Mouse (Mus musculus) intestine, embryonic 16.5 days (tissue): Measurements from ENCODE around the gene Gm7137. TPM values are rescaled to one million over a fixed set of nuclear protein-coding genes. Genes with fewer than 3 reads are reported as not detected.
A peak's percentile ranks its signal among the peaks of the same experiment; 100 is the strongest.
"Not testable (repeated sequence)": the region's sequence is repeated elsewhere in the genome, so short reads cannot be mapped to it uniquely, and the experiment has no call there.

Experiments used
- ATAC-seq: fragments of 200-750 bp; cut with Nextera tagmentation; 2 replicates; pipeline ENCODE4 v1.8.0; 2017; ENCODE audit warnings: moderate TSS enrichment, moderate library complexity
- H3K27ac ChIP-seq: fragments of 300-500 bp; sonication (generic); 2 replicates; pipeline ENCODE4 v1.5.1; 2014; ENCODE audit warnings: mild to moderate bottlenecking, low read length
- H3K27me3 ChIP-seq: fragments of 300-500 bp; sonication (generic); replicated peaks from 2 replicates; pipeline ENCODE4 v1.6.1; 2014; ENCODE audit warnings: low read length, control low read depth, mixed read lengths; ENCODE audit not compliant: control insufficient read depth, insufficient read depth
- H3K36me3 ChIP-seq: fragments of 300-500 bp; sonication (generic); 2 replicates; pipeline ENCODE4 v1.6.1; 2014; ENCODE audit warnings: low read length, control low read depth; ENCODE audit not compliant: control insufficient read depth, insufficient read depth
- H3K4me1 ChIP-seq: fragments of 300-500 bp; sonication (generic); 2 replicates; pipeline ENCODE4 v1.6.1; 2014; ENCODE audit warnings: low read length, control low read depth, mixed read lengths; ENCODE audit not compliant: control insufficient read depth, insufficient read depth
- H3K4me2 ChIP-seq: fragments of 300-500 bp; sonication (generic); 2 replicates; pipeline ENCODE4 v1.6.1; 2014; ENCODE audit warnings: low read depth, low read length, control low read depth
- H3K4me3 ChIP-seq: fragments of 300-500 bp; sonication (generic); 2 replicates; pipeline ENCODE4 v1.5.1; 2014; ENCODE audit warnings: mild to moderate bottlenecking, low read length
- H3K9ac ChIP-seq: fragments of 300-500 bp; sonication (generic); 2 replicates; pipeline ENCODE4 v1.6.1; 2014; ENCODE audit warnings: low read depth, low read length
- H3K9me3 ChIP-seq: fragments of 300-500 bp; sonication (generic); 2 replicates; pipeline ENCODE4 v1.6.1; 2016; ENCODE audit warnings: low read length, control low read depth; ENCODE audit not compliant: control insufficient read depth
- WGBS: fragments of 180-500 bp; shearing (Covaris S2); extraction: QIAGEN DNeasy Blood & Tissue Kit; methylation state at CpG from one replicate; pipeline ENCODE4 v1.1.7; 2014; 5-methylcytosine and 5-hydroxymethylcytosine counted together
- polyA plus RNA-seq: library from polyadenylated mRNA; unstranded; fragments of >200 nt; fragmentation: Nextera tagmentation; extraction: Ambion mirVana; gene quantifications from 2 replicates; pipeline ENCODE4 v1.2.1, GENCODE M21; 2015

The Gm7137 gene
- polyA plus RNA-seq, 1 experiment from 2014 or later, result not detected

DNA sequence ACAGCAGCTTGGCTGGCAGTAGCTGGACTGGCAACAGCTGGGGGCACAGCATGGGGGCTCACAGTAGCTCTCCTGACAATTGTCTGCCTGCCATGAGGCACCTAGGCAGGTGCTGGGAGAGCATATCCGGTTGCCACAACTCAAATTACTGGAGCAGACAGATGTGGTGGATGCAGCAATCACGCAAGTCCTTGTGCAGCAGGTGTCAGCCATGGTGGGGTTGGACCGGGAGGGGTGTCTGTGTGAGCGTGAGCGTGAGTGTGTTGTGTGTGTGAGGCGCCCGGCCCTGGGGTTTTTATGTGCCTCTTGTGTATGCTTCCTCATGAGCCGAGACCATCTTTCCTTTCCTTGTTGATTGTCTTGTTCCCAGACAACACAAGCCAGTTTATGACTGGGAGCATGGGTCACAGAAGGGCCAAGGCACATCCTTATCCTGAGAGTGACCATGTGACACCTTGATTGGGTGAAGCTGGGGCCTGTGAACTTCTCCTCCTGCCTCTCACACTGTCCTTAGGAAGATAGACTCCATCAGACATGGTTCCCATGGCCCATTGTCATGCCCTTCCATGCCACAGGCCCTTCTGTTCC is 11.0 kb upstream of the Gm7137 start, which contains the start of gene Gm19668:
Gene Gm19668, minus strand, starts transcription at position 213 of the 588 bp plus-strand sequence.
- Histone ChIP-seq H3K27ac (no peak within 1 kb of the TSS), H3K9ac (no peak within 1 kb of the TSS), H3K4me1 (no peaks in the 10 kb centered on the region), H3K27me3 (no peaks in the 10 kb centered on the region), H3K4me3 (no peak within 1 kb of the TSS), H3K36me3 (no peaks in the 10 kb centered on the region), H3K4me2 (no peak within 1 kb of the TSS), H3K9me3 (no peaks in the 10 kb centered on the region)
- WGBS, result 41% methylated on average over 8 of the region's 8 CpGs
- peak; percentile 42; the same call in 1 of the 2 replicates for ATAC-seq

DNA sequence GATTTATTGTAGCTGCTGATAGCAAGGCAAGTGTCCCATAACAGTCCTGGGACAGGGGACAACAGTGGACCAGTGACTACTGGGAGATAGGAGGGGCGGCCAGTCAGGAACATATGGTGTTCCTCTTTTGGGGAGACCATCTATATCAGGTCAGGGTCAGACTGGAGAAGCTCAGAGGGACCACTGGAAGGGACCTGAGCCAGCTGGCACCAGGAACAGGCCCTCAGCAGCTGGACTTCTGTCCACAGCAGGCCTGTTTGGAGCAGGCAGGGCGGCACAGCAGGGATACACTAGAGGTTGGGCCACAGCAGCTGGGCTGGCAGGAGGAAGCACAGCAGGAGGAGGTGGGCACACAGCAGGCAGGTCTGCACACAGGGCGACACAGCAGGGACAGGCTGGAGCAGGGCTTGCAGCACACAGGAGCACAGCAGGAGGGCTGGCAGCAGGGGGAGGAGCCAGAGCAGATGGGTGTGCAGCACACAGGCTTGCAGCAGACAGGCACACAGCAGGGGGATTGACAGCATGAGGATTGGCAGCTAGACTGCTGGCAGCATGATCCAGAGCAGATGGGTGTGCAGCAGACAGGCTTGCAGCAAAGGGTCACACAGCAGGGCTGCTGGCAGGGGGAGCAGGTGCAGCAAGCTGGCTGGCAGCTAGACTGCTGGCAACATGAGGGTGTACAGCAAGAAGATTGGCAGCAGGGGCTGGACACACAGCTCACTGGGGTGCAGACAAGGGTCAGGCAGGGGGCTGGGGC is 10.3 kb upstream of the Gm7137 start:
- 36% methylated on average over 3 of the region's 3 CpGs for WGBS
- H3K4me2 ChIP-seq, result not testable (repeated sequence)

DNA sequence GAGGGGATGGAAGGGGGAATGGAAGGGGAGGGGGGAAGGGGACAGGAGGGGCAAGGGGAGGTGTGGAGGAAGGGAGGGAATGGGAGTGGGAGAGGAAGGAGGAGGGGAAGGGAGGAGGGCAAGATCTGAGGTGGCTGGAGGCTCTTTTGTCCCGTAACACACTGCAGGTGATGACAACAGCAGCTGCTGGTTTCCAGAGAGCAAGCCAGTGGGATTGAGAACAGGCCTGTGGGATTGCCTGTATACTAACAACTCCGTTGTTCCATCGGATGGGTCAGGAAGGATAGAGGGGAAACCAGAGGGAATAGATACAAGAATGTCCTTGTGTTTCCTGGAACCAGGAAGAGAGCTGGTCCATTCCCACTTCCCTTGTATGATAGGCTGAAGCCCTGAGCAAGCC is 9.7 kb upstream of the Gm7137 start:
- no peaks in the 10 kb centered on the region for H3K36me3 ChIP-seq
- H3K4me3 ChIP-seq, result no peak overlapping the region
- no peak for ATAC-seq
- H3K9me3 ChIP-seq, result no peaks in the 10 kb centered on the region
- H3K4me2 ChIP-seq, result no peak overlapping the region
- no peaks in the 10 kb centered on the region for H3K4me1 ChIP-seq
- no peak overlapping the region for H3K27ac ChIP-seq
- H3K9ac ChIP-seq, result no peak overlapping the region
- WGBS, result 33% methylated on average over 3 of the region's 3 CpGs
- H3K27me3 ChIP-seq, result no peaks in the 10 kb centered on the region

More for the DNA sequence above, 10.3 kb upstream of the Gm7137 start:
- H3K36me3 ChIP-seq, H3K4me1 ChIP-seq, H3K9ac ChIP-seq, H3K4me3 ChIP-seq, ATAC-seq, H3K27ac ChIP-seq, H3K9me3 ChIP-seq, H3K27me3 ChIP-seq: not testable (repeated sequence)

DNA sequence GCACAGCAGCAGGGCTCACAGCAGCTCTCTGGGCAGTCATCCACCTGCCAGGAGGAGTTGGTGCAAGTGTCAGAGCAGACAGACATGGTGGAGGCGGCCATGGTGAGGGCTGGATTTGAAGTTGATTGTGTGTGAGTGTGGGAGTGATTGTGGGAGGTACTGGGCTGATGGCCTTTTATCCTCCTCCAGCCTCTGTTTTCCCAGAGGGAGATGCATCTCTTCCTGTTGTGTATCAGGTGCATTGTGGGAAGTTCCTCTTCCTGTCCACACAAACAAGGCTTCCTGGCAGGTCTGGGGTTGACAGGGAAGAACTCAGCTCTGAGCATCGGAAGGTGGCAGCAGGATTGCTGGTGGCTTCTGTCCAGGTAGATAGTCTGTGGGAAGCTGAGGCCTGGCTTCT is 7.0 kb upstream of the Gm7137 start, which contains the start of gene Gm9639:
Gene Gm9639, minus strand, starts transcription at position 101 of the 400 bp plus-strand sequence.
- H3K9ac ChIP-seq, result no peak within 1 kb of the TSS
- WGBS, result 55% methylated on average over 2 of the region's 2 CpGs
- H3K4me3 ChIP-seq, result no peak within 1 kb of the TSS
- no peaks in the 10 kb centered on the region for H3K27me3 ChIP-seq
- H3K27ac ChIP-seq, result no peak within 1 kb of the TSS
- no peaks in the 10 kb centered on the region for H3K36me3 ChIP-seq
- no peaks in the 10 kb centered on the region for H3K4me1 ChIP-seq
- no peak within 1 kb of the TSS for H3K4me2 ChIP-seq
- no peak for ATAC-seq
- no peaks in the 10 kb centered on the region for H3K9me3 ChIP-seq

DNA sequence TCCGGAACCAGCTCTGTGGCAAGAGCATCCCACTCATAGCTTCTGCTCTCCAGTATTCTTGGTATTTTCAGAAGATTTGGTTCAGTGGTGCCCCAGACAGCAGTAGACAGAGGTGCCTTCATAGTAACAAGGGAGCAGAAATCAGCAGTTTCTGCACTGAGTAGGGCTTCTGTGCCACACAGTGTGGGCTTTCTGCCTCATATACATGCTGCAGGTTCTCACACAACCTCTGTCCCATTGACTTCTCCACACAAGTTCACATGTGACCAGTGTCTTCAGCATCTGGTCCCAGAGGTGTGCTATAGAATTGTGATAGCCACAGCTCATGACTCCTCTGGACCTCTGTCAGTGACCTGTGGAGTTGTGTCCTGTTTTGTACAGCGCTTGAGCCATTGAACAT is 621 bp upstream of the Gm7137 start:
- WGBS, result 74% methylated on average over 2 of the region's 2 CpGs
- H3K27me3 ChIP-seq, result no peaks in the 10 kb centered on the region
- H3K36me3 ChIP-seq, result no peaks in the 10 kb centered on the region
- H3K4me3 ChIP-seq, result no peak overlapping the region
- ATAC-seq, result no peak
- H3K9ac ChIP-seq, result no peak overlapping the region
- H3K4me1 ChIP-seq, result no peaks in the 10 kb centered on the region
- no peaks in the 10 kb centered on the region for H3K9me3 ChIP-seq
- no peak overlapping the region for H3K4me2 ChIP-seq
- no peak overlapping the region for H3K27ac ChIP-seq

DNA sequence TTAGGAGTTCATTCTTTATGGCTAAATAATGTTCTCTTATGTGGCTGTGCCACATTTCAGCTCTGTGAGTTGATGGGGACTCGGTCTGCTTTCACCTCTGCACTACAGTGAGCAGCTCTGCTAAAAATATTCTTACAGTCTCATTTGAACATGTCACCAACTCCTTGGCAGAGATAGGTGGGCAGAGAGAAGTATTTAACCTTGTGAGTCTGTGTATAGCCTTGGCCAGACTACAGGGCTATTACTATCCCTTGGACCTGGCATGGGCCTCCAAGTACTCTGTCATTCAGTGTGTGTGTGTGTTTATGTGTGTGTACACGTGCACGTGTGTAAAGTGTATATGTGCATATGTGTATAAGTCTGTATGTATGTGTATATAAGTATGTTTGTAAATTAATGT is 4.6 kb downstream of the Gm7137 start:
- H3K4me3 ChIP-seq, ATAC-seq, H3K9me3 ChIP-seq, H3K27ac ChIP-seq, H3K36me3 ChIP-seq, H3K27me3 ChIP-seq, H3K4me1 ChIP-seq, H3K9ac ChIP-seq, H3K4me2 ChIP-seq: not testable (repeated sequence)
- 94% methylated on average over 1 of the region's 3 CpGs for WGBS

DNA sequence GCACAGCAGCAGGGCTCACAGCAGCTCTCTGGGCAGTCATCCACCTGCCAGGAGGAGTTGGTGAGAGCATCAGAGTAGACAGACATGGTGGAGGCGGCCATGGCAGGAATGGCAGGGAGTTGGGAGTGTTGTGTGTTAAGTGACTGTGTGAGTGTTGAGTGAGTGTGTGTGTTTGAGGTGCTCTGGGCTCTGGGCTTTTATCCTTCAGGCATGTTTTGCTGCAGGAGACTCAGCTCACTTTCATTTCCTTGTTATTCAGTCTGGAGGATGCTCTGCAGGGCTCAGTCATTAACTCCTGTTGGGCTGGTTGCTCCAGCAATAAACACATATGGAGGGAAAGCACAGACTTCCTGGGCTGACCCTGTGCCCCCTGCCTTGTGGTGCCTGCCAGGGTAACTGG is 5.6 kb downstream of the Gm7137 start, which contains the start of gene Gm3250:
Gene Gm3250, minus strand, starts transcription at position 101 of the 400 bp plus-strand sequence.
- not testable (repeated sequence) for H3K27me3 ChIP-seq, H3K4me3 ChIP-seq, ATAC-seq, H3K4me1 ChIP-seq, H3K9me3 ChIP-seq, H3K4me2 ChIP-seq, H3K27ac ChIP-seq, H3K36me3 ChIP-seq, H3K9ac ChIP-seq
- WGBS, result 88% methylated on average over 1 of the region's 1 CpGs

DNA sequence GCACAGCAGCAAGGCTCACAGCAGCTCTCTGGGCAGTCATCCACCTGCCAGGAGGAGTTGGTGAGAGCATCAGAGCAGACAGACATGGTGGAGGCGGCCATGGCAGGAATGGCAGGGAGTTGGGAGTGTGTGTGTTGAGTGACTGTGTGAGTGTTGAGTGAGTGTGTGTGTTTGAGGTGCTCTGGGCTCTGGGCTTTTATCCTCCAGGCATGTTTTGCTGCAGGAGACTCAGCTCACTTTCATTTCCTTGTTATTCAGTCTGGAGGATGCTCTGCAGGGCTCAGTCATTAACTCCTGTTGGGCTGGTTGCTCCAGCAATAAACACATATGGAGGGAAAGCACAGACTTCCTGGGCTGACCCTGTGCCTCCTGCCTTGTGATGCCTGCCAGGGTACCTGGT is 11.2 kb downstream of the Gm7137 start, which contains the start of gene Gm7138:
Gene Gm7138, minus strand, starts transcription at position 101 of the 400 bp plus-strand sequence.
- WGBS, result 50% methylated on average over 1 of the region's 1 CpGs
- not testable (repeated sequence) for H3K27ac ChIP-seq, ATAC-seq, H3K4me1 ChIP-seq, H3K9me3 ChIP-seq, H3K4me2 ChIP-seq, H3K36me3 ChIP-seq, H3K27me3 ChIP-seq, H3K9ac ChIP-seq, H3K4me3 ChIP-seq

DNA sequence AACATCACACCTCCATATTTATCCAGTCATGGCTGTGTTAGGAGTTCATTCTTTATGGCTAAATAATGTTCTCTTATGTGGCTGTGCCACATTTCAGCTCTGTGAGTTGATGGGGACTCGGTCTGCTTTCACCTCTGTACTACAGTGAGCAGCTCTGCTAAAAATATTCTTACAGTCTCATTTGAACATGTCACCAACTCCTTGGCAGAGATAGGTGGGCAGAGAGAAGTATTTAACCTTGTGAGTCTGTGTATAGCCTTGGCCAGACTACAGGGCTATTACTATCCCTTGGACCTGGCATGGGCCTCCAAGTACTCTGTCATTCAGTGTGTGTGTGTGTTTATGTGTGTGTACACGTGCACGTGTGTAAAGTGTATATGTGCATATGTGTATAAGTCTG is 15.9 kb downstream of the Gm7137 start:
- WGBS, result 80% methylated on average over 1 of the region's 3 CpGs
- not testable (repeated sequence) for H3K4me3 ChIP-seq, H3K36me3 ChIP-seq, ATAC-seq, H3K9ac ChIP-seq, H3K9me3 ChIP-seq, H3K27ac ChIP-seq, H3K4me1 ChIP-seq, H3K4me2 ChIP-seq, H3K27me3 ChIP-seq
